Mouse (Mus musculus) kidney, adult 2 months (tissue): ENCODE results near the gene Kdm4b. TPM values are rescaled to one million over a fixed set of nuclear protein-coding genes. Genes with fewer than 3 reads are reported as not detected.

ENCODE experiments used
- DNase-seq: peaks from one replicate; pipeline ENCODE4 v3.0.0; 2021
- H3K27ac ChIP-seq: fragments of 200-500 bp; 2 replicates; pipeline ENCODE4 v1.5.1; 2012; ENCODE audit warnings: low read depth, low read length, control low read depth, inconsistent platforms; ENCODE audit not compliant: insufficient read depth
- H3K27me3 ChIP-seq: fragments of 200-500 bp; replicated peaks from 2 replicates; pipeline ENCODE4 v1.6.1; 2012; ENCODE audit warnings: mild to moderate bottlenecking, moderate library complexity, low read length, inconsistent platforms; ENCODE audit not compliant: control insufficient read depth, insufficient read depth
- H3K36me3 ChIP-seq: fragments of 200-500 bp; 2 replicates; pipeline ENCODE4 v1.6.1; 2012; ENCODE audit warnings: mild to moderate bottlenecking, moderate library complexity, low read length, inconsistent platforms; ENCODE audit not compliant: control insufficient read depth, insufficient read depth
- H3K4me1 ChIP-seq: fragments of 200-500 bp; 2 replicates; pipeline ENCODE4 v1.6.1; 2011; ENCODE audit warnings: low read length; ENCODE audit not compliant: control insufficient read depth, insufficient read depth
- H3K4me3 ChIP-seq: fragments of 200-500 bp; 2 replicates; pipeline ENCODE4 v1.5.1; 2011; ENCODE audit warnings: mild to moderate bottlenecking, low read depth, low read length, control low read depth; ENCODE audit not compliant: insufficient read depth
- CTCF ChIP-seq: fragments of 200-500 bp; conservative IDR thresholded peaks from 2 replicates; pipeline ENCODE4 v1.5.1; 2011; ENCODE audit warnings: low read depth, mild to moderate bottlenecking, control low read depth, low read length, moderate library complexity, mixed read lengths; ENCODE audit not compliant: insufficient read depth, insufficient read length
- POLR2A ChIP-seq: fragments of 200-500 bp; IDR thresholded peaks from one replicate; pipeline ENCODE4 v1.6.1; 2011; ENCODE audit warnings: low read depth, low read length, control low read depth
- WGBS: fragments of 180-500 bp; shearing (Covaris S2); methylation state at CpG from one replicate; pipeline ENCODE4 v1.1.7; 2018; 5-methylcytosine and 5-hydroxymethylcytosine counted together
- polyA plus RNA-seq: library from polyadenylated mRNA; depleted of rRNA; stranded (reverse); fragments of >200 nt; gene quantifications from 2 replicates; pipeline ENCODE4 v1.2.3, GENCODE M21; 2012

Gene Kdm4b
- polyA plus RNA-seq, 1 experiment, result 21.6 TPM

GRCm38 (mm10) chr17:56424726-56425583 is 99.1 kb downstream of the Kdm4b start:
- H3K36me3 ChIP-seq, result no peaks in the 10 kb centered on the region
- no peaks in the 10 kb centered on the region for H3K4me1 ChIP-seq
- peak; percentile 61 for DNase-seq
- H3K27ac ChIP-seq, result no peak overlapping the region
- WGBS, result 23% methylated on average over 77 of the region's 77 CpGs
- TF ChIP-seq CTCF, result no peak
- TF ChIP-seq POLR2A, result no peak
- peak overlapping the region; percentile 67 for H3K4me3 ChIP-seq
- H3K27me3 ChIP-seq, result no peaks in the 10 kb centered on the region

DNA sequence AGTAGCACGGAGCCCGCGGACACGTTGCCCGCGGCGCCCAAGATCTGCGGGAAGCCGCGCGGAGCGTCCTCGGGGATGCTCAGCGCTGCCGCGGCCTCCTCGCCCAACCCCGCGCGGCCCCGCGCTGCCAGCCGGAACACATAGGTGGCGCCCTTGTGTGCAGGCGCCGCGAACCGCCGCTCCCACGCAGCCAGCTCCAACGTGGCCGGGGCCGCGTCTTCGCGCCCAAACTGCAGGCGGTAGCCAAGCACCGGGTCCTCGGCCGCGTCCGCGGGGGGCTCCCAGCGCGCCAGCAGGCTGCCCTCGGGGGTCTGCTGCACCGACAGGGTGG is 99.7 kb downstream of the Kdm4b start:
- WGBS, result 5% methylated on average over 47 of the region's 47 CpGs
- Histone ChIP-seq H3K4me1 (no peaks in the 10 kb centered on the region), H3K27ac (no peak overlapping the region), H3K4me3 (peak overlapping the region; percentile 67), H3K27me3 (no peaks in the 10 kb centered on the region), H3K36me3 (no peaks in the 10 kb centered on the region)
- peak; percentile 65 for DNase-seq
- TF ChIP-seq CTCF (peak; percentile 65), POLR2A (no peak)

GRCm38 (mm10) chr17:56425941-56426340 is 100.1 kb downstream of the Kdm4b start:
- Histone ChIP-seq H3K27ac (no peak overlapping the region), H3K27me3 (no peaks in the 10 kb centered on the region), H3K4me3 (no peak overlapping the region; the same call in 1 of the 2 replicates), H3K36me3 (no peaks in the 10 kb centered on the region), H3K4me1 (no peaks in the 10 kb centered on the region)
- no peak for DNase-seq
- TF ChIP-seq POLR2A (no peak), CTCF (no peak)
- WGBS, result 40% methylated on average over 3 of the region's 3 CpGs

DNA sequence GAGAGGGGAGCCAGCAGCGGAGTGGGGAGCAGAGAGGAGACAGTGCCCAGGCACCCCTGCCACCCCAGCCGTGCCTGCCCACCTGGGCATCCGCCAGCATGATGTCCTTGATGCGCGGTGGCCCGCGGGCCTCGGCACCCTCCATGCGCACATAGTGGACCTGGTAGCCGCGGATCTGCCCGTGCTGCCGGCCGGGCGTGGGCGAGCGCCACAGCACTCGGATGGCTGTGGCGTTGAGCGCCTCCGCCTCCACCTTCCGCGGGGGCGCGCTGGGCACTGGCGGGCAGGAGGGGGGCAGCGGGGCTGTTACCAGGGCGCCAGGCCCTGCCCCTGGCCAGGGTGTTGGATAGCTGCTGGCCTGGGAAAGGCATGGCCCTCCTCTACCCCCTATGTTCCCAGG is 102.0 kb downstream of the Kdm4b start:
- no peak overlapping the region for H3K4me3 ChIP-seq
- 85% methylated on average over 28 of the region's 28 CpGs for WGBS
- TF ChIP-seq POLR2A (no peak), CTCF (no peak)

DNA sequence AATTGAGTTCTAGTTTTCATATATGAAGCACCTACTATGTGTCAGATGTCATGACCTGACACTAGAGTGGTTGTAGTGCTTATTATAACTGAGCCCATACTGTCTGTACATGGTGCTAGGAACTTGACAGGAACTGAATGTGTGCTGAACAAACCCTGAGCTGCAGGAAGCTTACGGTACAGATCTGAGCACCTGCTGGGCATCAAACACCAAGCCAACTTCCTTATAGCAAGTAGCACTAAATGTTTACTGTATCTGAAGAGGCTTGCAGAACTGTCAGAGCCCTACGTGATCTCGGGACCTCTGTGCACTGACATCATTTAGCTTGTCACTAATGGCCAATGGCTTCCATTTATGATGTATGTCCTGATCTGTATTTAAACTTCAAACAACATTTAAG is 105.7 kb downstream of the Kdm4b start:
- no peaks in the 10 kb centered on the region for H3K4me1 ChIP-seq
- no peaks in the 10 kb centered on the region for H3K36me3 ChIP-seq
- no peaks in the 10 kb centered on the region for H3K27me3 ChIP-seq
- no peak for TF ChIP-seq CTCF
- no peak for TF ChIP-seq POLR2A
- no peak overlapping the region for H3K27ac ChIP-seq
- DNase-seq, result no peak
- 89% methylated on average over 3 of the region's 3 CpGs for WGBS
- H3K4me3 ChIP-seq, result no peak overlapping the region

More for the DNA sequence above, 102.0 kb downstream of the Kdm4b start:
- no peak for DNase-seq
- H3K36me3 ChIP-seq, result no peaks in the 10 kb centered on the region
- no peaks in the 10 kb centered on the region for H3K4me1 ChIP-seq
- H3K27ac ChIP-seq, result no peak overlapping the region
- H3K27me3 ChIP-seq, result no peaks in the 10 kb centered on the region

- H3K27me3 ChIP-seq, result no peaks in the 10 kb centered on the region
- no peak overlapping the region for H3K4me3 ChIP-seq
- no peaks in the 10 kb centered on the region for H3K4me1 ChIP-seq
- H3K27ac ChIP-seq, result no peak overlapping the region
- H3K36me3 ChIP-seq, result no peaks in the 10 kb centered on the region
- TF ChIP-seq CTCF (no peak), POLR2A (no peak)
- DNase-seq, result no peak
- WGBS, result 82% methylated on average over 15 of the region's 15 CpGs
These were observed 114.0 kb downstream of the Kdm4b start for GRCm38 (mm10) chr17:56439731-56440460.

- H3K27ac ChIP-seq, result no peak overlapping the region
- no peak for DNase-seq
- no peaks in the 10 kb centered on the region for H3K4me1 ChIP-seq
- H3K36me3 ChIP-seq, result no peaks in the 10 kb centered on the region
- WGBS, result 81% methylated on average over 6 of the region's 6 CpGs
- no peaks in the 10 kb centered on the region for H3K27me3 ChIP-seq
- TF ChIP-seq CTCF (no peak), POLR2A (no peak)
- H3K4me3 ChIP-seq, result no peak overlapping the region
These were observed 116.5 kb downstream of the Kdm4b start for GRCm38 (mm10) chr17:56442316-56442715.
